Mouse (Mus musculus): ENCODE results near the gene Zc3hc1.

- TF ChIP-seq CTCF (IDR thresholded peaks at IDR 0.05; ENCODE audit: control insufficient read depth, insufficient read depth, insufficient replicate concordance, low read depth, low read length) = no peak
- TF ChIP-seq POLR2A (IDR thresholded peaks at IDR 0.05; ENCODE audit: control insufficient read depth, low read depth, low read length) = no peak
Observed at GRCm38 (mm10) chr6:30400146-30400545, 9.3 kb upstream of the Zc3hc1 start.

Data from testis, adult 2 months (tissue).